Mouse (Mus musculus): ENCODE data around the gene Zfp819. TPM values are rescaled to one million over a fixed set of nuclear protein-coding genes. Genes with fewer than 3 reads are reported as not detected.
A peak's percentile ranks its signal among the peaks of the same experiment; 100 is the strongest.
"Not testable (repeated sequence)": the region's sequence is repeated elsewhere in the genome, so short reads cannot be mapped to it uniquely, and the experiment has no call there.

The Zfp819 gene
- total RNA-seq, 2 experiments from 2014 or later = not detected

GRCm38 (mm10) chr7:43656232-43656631 lies 49.3 kb downstream of the Zfp819 start:
- no peak overlapping the region for H3K27ac ChIP-seq
- intact Hi-C loops (cut with DNase I) = no loop called here
- TF ChIP-seq CTCF (IDR thresholded peaks at IDR 0.05) = no peak
- DNase-seq = no peak
- H3K4me3 ChIP-seq = no peak overlapping the region

- peak within 1 kb of the TSS; percentile 11 for H3K4me3 ChIP-seq
- H3K27ac ChIP-seq = no peak within 1 kb of the TSS
- intact Hi-C loops (cut with DNase I) = no loop called here
- DNase-seq = no peak
- TF ChIP-seq CTCF (IDR thresholded peaks at IDR 0.05) = no peak
Observed at GRCm38 (mm10) chr7:43660002-43660401, 53.0 kb downstream of the Zfp819 start, which contains the start of gene Siglece. Gene Siglece (minus strand): TSS chr7:43660161.

- no peak overlapping the region for H3K27ac ChIP-seq
- no peak for TF ChIP-seq CTCF (IDR thresholded peaks at IDR 0.05)
- DNase-seq = no peak
- H3K4me3 ChIP-seq = no peak overlapping the region
- intact Hi-C loops (cut with DNase I) = no loop called here
Observed at GRCm38 (mm10) chr7:43662804-43663203, 55.8 kb downstream of the Zfp819 start.

- H3K4me3 ChIP-seq; DNase-seq; H3K27ac ChIP-seq; intact Hi-C loops (cut with DNase I): not testable (repeated sequence)
Observed at GRCm38 (mm10) chr7:43667221-43667620, 60.3 kb downstream of the Zfp819 start.

Other genes starting within 250 kb of the Zfp819 start
- gene Siglecg, start 199.0 kb upstream of the Zfp819 start, total RNA-seq (2021) = not detected
- not detected for gene Lim2, start 179.5 kb upstream of the Zfp819 start, total RNA-seq (2021)
- not detected for gene Nkg7, start 170.1 kb upstream of the Zfp819 start, total RNA-seq (2021)
- not detected for gene Cldnd2, start 166.4 kb upstream of the Zfp819 start, total RNA-seq (2021)
- gene Etfb, start 163.1 kb upstream of the Zfp819 start, total RNA-seq (2021) = 100 to 1,000 TPM; 221 to 447 TPM
- 1 to 10 TPM in 1 of 2 experiments, under 1 TPM in 1; 0.45 to 1.2 TPM for gene Gm45233, start 163.0 kb upstream of the Zfp819 start, total RNA-seq (2021)
- gene Vsig10l, start 144.0 kb upstream of the Zfp819 start, total RNA-seq (2021) = 1 to 10 TPM; 1.7 to 2.3 TPM
- gene Iglon5, start 117.1 kb upstream of the Zfp819 start, total RNA-seq (2021) = under 1 TPM; 0.20 to 0.28 TPM
- gene 4931406B18Rik, start 101.2 kb upstream of the Zfp819 start, total RNA-seq (2021) = not detected
- gene Cd33, start 62.7 kb upstream of the Zfp819 start, total RNA-seq (2021) = 1 to 10 TPM; 1.4 TPM
- gene Zfp658, start 44.9 kb upstream of the Zfp819 start, total RNA-seq (2021) = under 1 TPM; 0.36 to 0.43 TPM
- 1 to 10 TPM; 3.1 to 4.9 TPM for gene Zfp719, start 27.6 kb upstream of the Zfp819 start, total RNA-seq (2021)
- not detected for gene Ceacam18, start 27.5 kb downstream of the Zfp819 start, total RNA-seq (2021)
- gene Siglece, start 53.0 kb downstream of the Zfp819 start, total RNA-seq (2021) = 1 to 10 TPM in 1 of 2 experiments, under 1 TPM in 1; 0.26 to 1.0 TPM
- 1 to 10 TPM; 1.8 to 2.9 TPM for gene Ctu1, start 64.8 kb downstream of the Zfp819 start, total RNA-seq (2021)
- not detected for gene Klk14, start 83.2 kb downstream of the Zfp819 start, total RNA-seq (2021)
- gene Klk13, start 105.4 kb downstream of the Zfp819 start, total RNA-seq (2021) = under 1 TPM in 1 of 2 experiments, not detected in 1; 0.22 TPM
- not detected for gene Klk12, start 161.7 kb downstream of the Zfp819 start, total RNA-seq (2021)
- gene Klk11, start 167.4 kb downstream of the Zfp819 start, total RNA-seq (2021) = under 1 TPM in 1 of 2 experiments, not detected in 1; 0.41 TPM
- 1 to 10 TPM in 1 of 2 experiments, under 1 TPM in 1; 0.69 to 1.4 TPM for gene Klk10, start 173.9 kb downstream of the Zfp819 start, total RNA-seq (2021)
- gene Klk9, start 184.7 kb downstream of the Zfp819 start, total RNA-seq (2021) = not detected
- gene Klk8, start 190.4 kb downstream of the Zfp819 start, total RNA-seq (2021) = 1 to 10 TPM; 1.7 to 2.5 TPM
- gene Klk7, start 204.1 kb downstream of the Zfp819 start, total RNA-seq (2021) = not detected
- not detected for gene Klk6, start 217.3 kb downstream of the Zfp819 start, total RNA-seq (2021)
- not detected for gene Klk5, start 234.8 kb downstream of the Zfp819 start, total RNA-seq (2021)

Measured in gastrocnemius, adult 2 months (tissue).